Mouse (Mus musculus): ENCODE results near the gene Yod1. TPM values are rescaled to one million over a fixed set of nuclear protein-coding genes. Genes with fewer than 3 reads are reported as not detected.

Gene Yod1
- polyA plus RNA-seq, 1 experiment = 11.2 TPM

DNA sequence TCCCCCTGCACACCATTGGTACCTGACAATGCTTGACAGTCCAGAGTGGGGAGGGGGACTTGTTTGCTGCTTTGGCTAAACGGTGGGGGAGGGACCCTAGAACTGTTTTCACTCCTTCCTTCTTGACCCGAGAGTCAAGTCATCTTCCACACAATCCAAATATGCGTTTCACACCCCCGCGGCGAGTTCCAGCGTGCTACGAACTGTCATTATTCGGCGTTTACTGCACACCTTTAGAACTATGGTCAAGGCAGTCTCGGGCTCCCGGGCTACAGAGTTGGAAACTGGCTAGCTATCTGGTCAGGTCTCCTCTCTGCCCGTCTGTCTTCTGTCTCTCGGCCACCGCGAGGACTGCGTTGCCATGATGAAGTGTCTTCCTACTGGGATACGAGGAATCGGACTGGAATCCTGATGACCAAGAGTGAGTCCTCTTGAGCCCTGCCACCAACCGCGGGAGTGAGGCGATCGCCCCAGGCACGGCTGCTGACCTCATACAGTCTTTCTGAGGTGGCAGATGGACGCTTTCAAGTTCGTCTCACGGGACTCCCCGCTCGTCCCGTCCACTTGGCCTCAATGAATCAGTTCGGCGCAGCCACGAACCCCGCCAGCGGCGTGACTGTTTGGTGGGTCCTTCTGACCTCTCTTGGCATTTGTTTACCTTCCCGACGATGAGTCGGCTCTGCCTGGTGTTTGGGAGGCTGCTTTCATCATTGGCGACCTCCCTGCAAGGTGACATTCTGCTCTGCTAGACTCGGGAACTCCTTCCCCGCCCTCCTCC is 425 bp upstream of the Yod1 start:
- Histone ChIP-seq H3K4me3 (ENCODE audit: control insufficient read depth, low read depth, low read length) (peak overlapping the region; percentile 93), H3K27ac (ENCODE audit: control insufficient read depth, insufficient read depth, low read depth, low read length) (peak overlapping the region; percentile 88), H3K4me1 (ENCODE audit: control insufficient read depth, insufficient read depth, low read length) (no peaks in the 10 kb centered on the region), H3K36me3 (ENCODE audit: control insufficient read depth, insufficient read depth, low read length) (peaks cover 3% of the 10 kb centered on the region; the same call in 1 of the 2 replicates), H3K27me3 (ENCODE audit: control insufficient read depth, insufficient read depth, low read length) (no peaks in the 10 kb centered on the region)
- TF ChIP-seq CTCF (IDR thresholded peaks at IDR 0.05; ENCODE audit: control insufficient read depth, insufficient read depth, insufficient replicate concordance, low read depth, low read length) (no peak), POLR2A (IDR thresholded peaks at IDR 0.05; ENCODE audit: control insufficient read depth, low read depth, low read length) (peak; percentile 52; the same call in 1 of the 2 replicates)

- no peaks in the 10 kb centered on the region for H3K4me1 ChIP-seq (ENCODE audit: control insufficient read depth, insufficient read depth, low read length)
- TF ChIP-seq CTCF (IDR thresholded peaks at IDR 0.05; ENCODE audit: control insufficient read depth, insufficient read depth, insufficient replicate concordance, low read depth, low read length) (no peak), POLR2A (IDR thresholded peaks at IDR 0.05; ENCODE audit: control insufficient read depth, low read depth, low read length) (no peak)
These were observed 7.1 kb downstream of the Yod1 start for GRCm38 (mm10) chr1:130724206-130724605.

DNA sequence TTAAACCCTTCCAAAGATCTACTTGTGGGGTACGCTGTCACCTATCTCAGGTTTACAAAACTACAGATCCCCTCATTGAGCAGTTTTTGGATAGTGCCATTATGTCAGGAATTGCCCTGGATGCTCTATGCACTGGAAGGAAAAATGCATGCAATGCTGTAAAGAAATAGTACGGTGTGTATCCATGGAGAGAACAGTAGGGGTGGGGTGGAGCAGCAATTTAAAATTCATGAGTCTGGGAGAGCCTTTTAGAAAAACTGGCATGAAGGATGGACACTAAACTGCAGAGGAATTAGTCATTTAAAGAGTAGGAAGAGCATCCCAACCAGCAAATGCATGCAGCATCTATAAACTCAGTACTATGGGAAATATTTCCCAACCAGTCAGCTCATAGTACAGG is 9.3 kb downstream of the Yod1 start:
- Histone ChIP-seq H3K4me1 (ENCODE audit: control insufficient read depth, insufficient read depth, low read length) (no peaks in the 10 kb centered on the region), H3K27me3 (ENCODE audit: control insufficient read depth, insufficient read depth, low read length) (no peaks in the 10 kb centered on the region), H3K36me3 (ENCODE audit: control insufficient read depth, insufficient read depth, low read length) (no peaks in the 10 kb centered on the region), H3K27ac (ENCODE audit: control insufficient read depth, insufficient read depth, low read depth, low read length) (no peak overlapping the region), H3K4me3 (ENCODE audit: control insufficient read depth, low read depth, low read length) (no peak overlapping the region)
- no peak for TF ChIP-seq POLR2A (IDR thresholded peaks at IDR 0.05; ENCODE audit: control insufficient read depth, low read depth, low read length)
- TF ChIP-seq CTCF (IDR thresholded peaks at IDR 0.05; ENCODE audit: control insufficient read depth, insufficient read depth, insufficient replicate concordance, low read depth, low read length) = no peak

More at GRCm38 (mm10) chr1:130724206-130724605, 7.1 kb downstream of the Yod1 start:
- H3K36me3 ChIP-seq (ENCODE audit: control insufficient read depth, insufficient read depth, low read length) = no peaks in the 10 kb centered on the region
- H3K27me3 ChIP-seq (ENCODE audit: control insufficient read depth, insufficient read depth, low read length) = no peaks in the 10 kb centered on the region
- H3K27ac ChIP-seq (ENCODE audit: control insufficient read depth, insufficient read depth, low read depth, low read length) = no peak overlapping the region
- H3K4me3 ChIP-seq (ENCODE audit: control insufficient read depth, low read depth, low read length) = no peak overlapping the region

DNA sequence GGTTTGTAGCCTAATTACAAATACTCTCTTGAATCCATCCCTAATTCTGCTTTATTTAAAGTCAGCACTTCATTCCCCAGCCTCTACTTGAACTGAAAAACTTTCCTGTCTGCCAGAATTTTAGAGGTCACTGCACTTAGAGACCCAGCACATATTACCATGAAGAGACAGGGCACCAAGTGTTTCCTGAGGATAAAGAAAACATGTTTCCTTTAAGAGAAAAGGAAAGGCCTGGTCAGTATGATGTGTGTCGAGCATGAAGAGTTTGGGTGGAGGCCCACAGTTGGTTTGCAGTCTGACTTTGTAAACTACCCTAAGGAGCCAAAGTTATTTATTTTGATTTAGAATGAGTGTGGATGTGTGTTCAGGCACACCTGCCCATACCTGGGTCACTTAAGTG is 10.9 kb downstream of the Yod1 start:
- TF ChIP-seq POLR2A (IDR thresholded peaks at IDR 0.05; ENCODE audit: control insufficient read depth, low read depth, low read length) (no peak), CTCF (IDR thresholded peaks at IDR 0.05; ENCODE audit: control insufficient read depth, insufficient read depth, insufficient replicate concordance, low read depth, low read length) (no peak)
- Histone ChIP-seq H3K27me3 (ENCODE audit: control insufficient read depth, insufficient read depth, low read length) (no peaks in the 10 kb centered on the region), H3K27ac (ENCODE audit: control insufficient read depth, insufficient read depth, low read depth, low read length) (no peak overlapping the region), H3K4me3 (ENCODE audit: control insufficient read depth, low read depth, low read length) (peak overlapping the region; percentile 46; the same call in 1 of the 2 replicates), H3K4me1 (ENCODE audit: control insufficient read depth, insufficient read depth, low read length) (no peaks in the 10 kb centered on the region), H3K36me3 (ENCODE audit: control insufficient read depth, insufficient read depth, low read length) (no peaks in the 10 kb centered on the region)

- H3K4me1 ChIP-seq (ENCODE audit: control insufficient read depth, insufficient read depth, low read length) = no peaks in the 10 kb centered on the region
- TF ChIP-seq CTCF (IDR thresholded peaks at IDR 0.05; ENCODE audit: control insufficient read depth, insufficient read depth, insufficient replicate concordance, low read depth, low read length) (no peak), POLR2A (IDR thresholded peaks at IDR 0.05; ENCODE audit: control insufficient read depth, low read depth, low read length) (no peak)
- H3K4me3 ChIP-seq (ENCODE audit: control insufficient read depth, low read depth, low read length) = peak overlapping the region; percentile 46; the same call in 1 of the 2 replicates
- H3K36me3 ChIP-seq (ENCODE audit: control insufficient read depth, insufficient read depth, low read length) = no peaks in the 10 kb centered on the region
- H3K27ac ChIP-seq (ENCODE audit: control insufficient read depth, insufficient read depth, low read depth, low read length) = no peak overlapping the region
- H3K27me3 ChIP-seq (ENCODE audit: control insufficient read depth, insufficient read depth, low read length) = no peaks in the 10 kb centered on the region
These were observed 11.6 kb downstream of the Yod1 start for GRCm38 (mm10) chr1:130728708-130729107.

DNA sequence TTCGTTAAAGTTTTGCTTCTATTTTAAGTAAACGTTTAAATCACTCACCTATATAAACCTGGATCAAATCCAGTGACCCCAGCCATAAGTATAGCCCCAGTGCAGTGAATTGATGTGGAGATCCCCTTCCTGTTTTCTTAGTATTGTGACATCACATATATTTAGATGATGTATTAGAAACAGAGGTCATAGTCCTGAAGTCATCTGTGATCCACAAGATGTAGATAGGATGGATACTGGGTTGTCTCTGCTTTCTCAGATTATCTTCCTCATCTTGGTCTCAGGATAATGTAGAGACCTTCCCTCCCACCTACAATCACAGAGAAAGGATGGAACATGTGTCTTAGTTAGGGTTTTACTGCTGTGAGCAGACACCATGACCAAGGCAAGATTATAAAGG is 12.0 kb downstream of the Yod1 start, which contains the start of gene Pfkfb2:
TSS of gene Pfkfb2 (minus strand) at position 101 of the 400 bp plus-strand sequence.
- no peaks in the 10 kb centered on the region for H3K4me1 ChIP-seq (ENCODE audit: control insufficient read depth, insufficient read depth, low read length)
- peak within 1 kb of the TSS; percentile 70; the same call in 1 of the 2 replicates for H3K27ac ChIP-seq (ENCODE audit: control insufficient read depth, insufficient read depth, low read depth, low read length)
- H3K4me3 ChIP-seq (ENCODE audit: control insufficient read depth, low read depth, low read length) = peak within 1 kb of the TSS; percentile 83
- H3K27me3 ChIP-seq (ENCODE audit: control insufficient read depth, insufficient read depth, low read length) = no peaks in the 10 kb centered on the region
- TF ChIP-seq CTCF (IDR thresholded peaks at IDR 0.05; ENCODE audit: control insufficient read depth, insufficient read depth, insufficient replicate concordance, low read depth, low read length) = no peak
- no peak for TF ChIP-seq POLR2A (IDR thresholded peaks at IDR 0.05; ENCODE audit: control insufficient read depth, low read depth, low read length)
- no peaks in the 10 kb centered on the region for H3K36me3 ChIP-seq (ENCODE audit: control insufficient read depth, insufficient read depth, low read length)

DNA sequence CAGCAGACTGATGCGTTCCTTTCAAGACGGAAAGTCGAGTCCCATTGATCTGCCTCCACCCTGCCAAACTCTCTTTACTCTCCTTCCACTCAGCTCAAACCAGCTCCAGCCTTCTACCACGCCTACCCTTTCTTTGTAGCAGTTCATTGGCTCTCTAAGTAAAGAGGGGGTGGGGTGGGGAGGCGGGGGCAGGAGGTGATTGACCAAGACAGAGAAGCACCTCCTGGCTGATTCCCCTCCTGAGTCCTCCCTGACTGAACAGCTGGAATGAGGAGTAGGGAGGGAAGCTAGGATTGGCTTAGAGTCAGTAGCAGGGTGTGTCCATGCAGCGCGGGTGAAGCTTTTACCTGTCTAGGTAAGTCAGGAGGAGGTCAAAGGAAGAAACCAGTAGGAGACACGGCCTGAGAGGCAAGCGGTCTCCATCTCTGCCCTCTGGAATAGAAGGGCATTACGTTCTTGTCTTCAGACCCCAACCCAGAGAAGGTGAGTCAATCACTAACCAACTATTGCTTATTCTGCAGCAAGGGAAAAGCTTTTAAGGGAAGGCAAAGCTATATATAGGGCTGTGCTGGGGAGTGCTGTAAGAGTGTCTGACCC is 14.7 kb downstream of the Yod1 start, which contains the start of gene AA986860:
TSS of gene AA986860 (plus strand) at position 236 of the 597 bp plus-strand sequence.
- no peak for TF ChIP-seq POLR2A (IDR thresholded peaks at IDR 0.05; ENCODE audit: control insufficient read depth, low read depth, low read length)
- TF ChIP-seq CTCF (IDR thresholded peaks at IDR 0.05; ENCODE audit: control insufficient read depth, insufficient read depth, insufficient replicate concordance, low read depth, low read length) = no peak
- Histone ChIP-seq H3K27me3 (ENCODE audit: control insufficient read depth, insufficient read depth, low read length) (no peaks in the 10 kb centered on the region), H3K4me1 (ENCODE audit: control insufficient read depth, insufficient read depth, low read length) (no peaks in the 10 kb centered on the region), H3K4me3 (ENCODE audit: control insufficient read depth, low read depth, low read length) (peak within 1 kb of the TSS; percentile 71), H3K27ac (ENCODE audit: control insufficient read depth, insufficient read depth, low read depth, low read length) (no peak within 1 kb of the TSS), H3K36me3 (ENCODE audit: control insufficient read depth, insufficient read depth, low read length) (no peaks in the 10 kb centered on the region)

Measured in testis, adult 2 months (tissue).